ENCODE assay signal across 22 mouse cellular contexts in genomic region chr9:102026136-102026535, GRCm38 (mm10).
DNase-seq lines count a peak whose midpoint lies in the region; ATAC-seq lines count a peak whose summit lies in the region.
"Had no signal": no experiment of that assay in that cellular context is flagged by ENCODE, and none has a peak within 500 bp of the region (broad histone marks: within the 10 kb centered on the region; RNA-seq: fewer than 3 reads in every experiment).

No protein-coding gene starts in this region.

- no peak for ATAC-seq in midbrain, embryonic 11.5 days (ENCODE audit: low FRiP score)
- ATAC-seq in midbrain, embryonic 13.5 days: no peak
- ATAC-seq: forebrain, embryonic 15.5 days; hindbrain, embryonic 16.5 days; inflammation-experienced regulatory T-cells, adult 6 months; intestine, postnatal 0 days had no signal

- no peaks in the 10 kb centered on the region for H3K4me1 ChIP-seq in midbrain, embryonic 11.5 days (ENCODE audit: control insufficient read depth, insufficient read depth, low read length)
- H3K4me1 ChIP-seq in midbrain, embryonic 13.5 days (replicated peaks): no peaks in the 10 kb centered on the region
- H3K4me1 ChIP-seq: embryonic facial prominence, embryonic 15.5 days; forebrain, embryonic 15.5 days; heart, embryonic 13.5 days; hindbrain, embryonic 12.5 days had no signal

- DNase-seq in midbrain, embryonic 11.5 days (ENCODE audit: low spot score, missing footprints): peak; percentile 73
- DNase-seq in cerebellum, adult 18-20 months: peak; percentile 46
- peak; percentile 54 for DNase-seq in cerebellum, adult 9-11 months
- DNase-seq in frontal cortex, postnatal 36 days (ENCODE audit: low spot score in 2 of 2): no peak
- DNase-seq in left cerebral cortex, adult 11 months (ENCODE audit: low spot score): no peak
- no peak for DNase-seq in adipocyte (ENCODE audit: low spot score)
- DNase-seq: adrenal gland, adult 8-10 months; adrenal gland, postnatal 36 days; embryo, embryonic 11 days; gastrocnemius, postnatal 14 days; heart, postnatal 36 days; kidney, adult 8-10 months had no signal

- no peak overlapping the region for H3K27ac ChIP-seq in midbrain, embryonic 11.5 days (ENCODE audit: low read depth, low read length)
- H3K27ac ChIP-seq in midbrain, embryonic 13.5 days: no peak overlapping the region
- H3K27ac ChIP-seq: embryonic facial prominence, embryonic 15.5 days; forebrain, embryonic 10.5 days; forebrain, embryonic 15.5 days; heart, embryonic 13.5 days; hindbrain, embryonic 12.5 days had no signal

- H3K36me3 ChIP-seq in midbrain, embryonic 11.5 days (ENCODE audit: control insufficient read depth, insufficient read depth, low read length): no peaks in the 10 kb centered on the region
- H3K36me3 ChIP-seq in midbrain, embryonic 13.5 days: no peaks in the 10 kb centered on the region
- H3K36me3 ChIP-seq: embryonic facial prominence, embryonic 15.5 days; forebrain, embryonic 10.5 days; forebrain, embryonic 15.5 days; heart, embryonic 13.5 days; hindbrain, embryonic 12.5 days had no signal

- 79% methylated on average over 2 of the region's 2 CpGs for WGBS in midbrain, embryonic 11.5 days
- WGBS in midbrain, embryonic 13.5 days: 76% methylated on average over 2 of the region's 2 CpGs

- no peak overlapping the region for H3K9ac ChIP-seq in midbrain, embryonic 11.5 days (ENCODE audit: low read length)
- H3K9ac ChIP-seq in midbrain, embryonic 13.5 days (replicated peaks): no peak overlapping the region
- H3K9ac ChIP-seq: embryonic facial prominence, embryonic 15.5 days; forebrain, embryonic 15.5 days; heart, embryonic 13.5 days; hindbrain, embryonic 12.5 days had no signal

- H3K4me3 ChIP-seq in midbrain, embryonic 11.5 days (ENCODE audit: low read depth, low read length): no peak overlapping the region
- no peak overlapping the region for H3K4me3 ChIP-seq in midbrain, embryonic 13.5 days (replicated peaks)
- H3K4me3 ChIP-seq: embryonic facial prominence, embryonic 15.5 days; erythroblast, embryonic 14.5 days; forebrain, embryonic 10.5 days; forebrain, embryonic 15.5 days; heart, embryonic 13.5 days; hindbrain, embryonic 12.5 days had no signal

- H3K9me3 ChIP-seq in midbrain, embryonic 11.5 days (ENCODE audit: control insufficient read depth, low read length): no peaks in the 10 kb centered on the region
- no peaks in the 10 kb centered on the region for H3K9me3 ChIP-seq in midbrain, embryonic 13.5 days
- H3K9me3 ChIP-seq: embryonic facial prominence, embryonic 15.5 days; forebrain, embryonic 10.5 days; forebrain, embryonic 15.5 days; heart, embryonic 13.5 days; hindbrain, embryonic 12.5 days had no signal

- no peak overlapping the region for H3K4me2 ChIP-seq in midbrain, embryonic 11.5 days
- no peak overlapping the region for H3K4me2 ChIP-seq in midbrain, embryonic 13.5 days (replicated peaks)
- H3K4me2 ChIP-seq: embryonic facial prominence, embryonic 15.5 days; forebrain, embryonic 15.5 days; heart, embryonic 13.5 days; hindbrain, embryonic 12.5 days had no signal

- no peaks in the 10 kb centered on the region for H3K27me3 ChIP-seq in midbrain, embryonic 11.5 days (ENCODE audit: control insufficient read depth, insufficient read depth, low read length)
- no peaks in the 10 kb centered on the region for H3K27me3 ChIP-seq in midbrain, embryonic 13.5 days
- H3K27me3 ChIP-seq: embryonic facial prominence, embryonic 15.5 days; forebrain, embryonic 15.5 days; heart, embryonic 13.5 days; hindbrain, embryonic 12.5 days had no signal

Comparison
In these comparisons a context has a peak if more than half of its experiments do, and no peak if none do; other contexts are left out.
1. DNase-seq: peak in midbrain, embryonic 11.5 days (single experiment), cerebellum, adult 18-20 months (2 of 2) and cerebellum, adult 9-11 months (single experiment); none in frontal cortex, postnatal 36 days (0 of 2), left cerebral cortex, adult 11 months (single experiment) and adipocyte (single experiment).